Mouse (Mus musculus): Measurements from ENCODE around the gene Kcns1.
A peak's percentile ranks its signal among the peaks of the same experiment; 100 is the strongest.
"Not testable (repeated sequence)": the region's sequence is repeated elsewhere in the genome, so short reads cannot be mapped to it uniquely, and the experiment has no call there.

Kcns1 gene

DNA sequence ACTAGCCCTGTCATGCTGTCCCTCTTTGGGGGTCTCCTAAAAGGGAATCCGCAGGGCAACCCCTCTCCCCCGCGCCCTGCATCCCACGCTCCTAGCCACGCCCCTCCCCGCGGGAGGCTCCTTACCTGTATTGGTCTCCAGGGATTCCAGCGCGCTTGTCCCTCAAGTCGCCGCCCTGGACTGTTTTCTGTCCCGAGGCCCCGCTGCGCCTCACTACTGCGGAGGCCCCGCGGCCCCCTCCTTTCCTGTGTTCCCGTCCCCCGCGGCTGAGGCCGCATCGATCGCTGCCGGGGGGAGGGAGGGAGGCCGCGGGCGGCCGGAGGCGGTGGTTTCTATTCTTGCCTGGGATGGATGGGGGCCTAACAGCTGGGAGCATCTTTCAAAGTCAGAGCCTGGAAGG lies at the start of gene Kcns1:
Gene Kcns1 (minus strand): TSS at position 212 of the 400 bp plus-strand sequence.
- DNase-seq (ENCODE audit: low spot score) = no peak

DNA sequence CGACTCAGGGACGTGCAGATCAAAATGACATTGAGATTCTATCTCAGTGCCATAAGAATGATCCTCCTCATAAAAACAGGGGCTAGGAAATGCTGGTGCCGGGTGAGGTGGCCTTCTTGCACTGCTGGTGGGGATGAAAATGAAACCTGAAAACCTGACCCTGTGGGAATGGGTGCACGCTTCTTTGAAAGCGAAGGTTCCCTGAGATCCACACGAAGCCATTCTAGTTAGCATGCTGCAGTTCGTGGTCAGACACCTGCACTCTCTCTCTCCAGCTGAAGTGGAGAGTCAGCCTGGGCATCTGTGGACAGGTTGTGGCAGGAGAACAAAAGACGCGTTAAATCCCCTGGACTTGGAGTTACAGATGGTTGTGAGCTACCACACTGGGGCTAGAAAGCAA lies 48.4 kb upstream of the Kcns1 start:
- DNase-seq (ENCODE audit: low spot score) = no peak

- no peak for DNase-seq (ENCODE audit: low spot score)
These were observed 41.8 kb upstream of the Kcns1 start for GRCm38 (mm10) chr2:164212711-164213110.

DNA sequence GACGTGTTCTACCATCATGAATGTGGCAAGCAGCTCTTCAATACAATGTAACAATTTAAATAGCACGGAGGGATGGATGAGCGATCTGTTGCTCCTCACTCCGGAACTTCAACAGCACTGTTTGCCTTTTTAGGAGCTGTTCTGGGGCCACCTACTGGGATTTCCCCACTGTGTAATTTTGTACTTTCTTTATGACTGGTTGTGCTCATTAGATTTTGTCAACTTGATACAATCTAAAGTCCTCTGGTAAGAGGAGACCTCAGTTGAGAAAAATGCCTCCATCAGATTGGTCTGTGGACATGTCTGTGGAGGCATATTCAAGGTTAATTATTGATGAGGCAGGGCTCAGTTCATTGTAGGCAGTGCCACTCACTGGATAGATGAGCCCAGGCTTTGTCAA lies 40.0 kb upstream of the Kcns1 start:
- DNase-seq (ENCODE audit: low spot score) = no peak

DNA sequence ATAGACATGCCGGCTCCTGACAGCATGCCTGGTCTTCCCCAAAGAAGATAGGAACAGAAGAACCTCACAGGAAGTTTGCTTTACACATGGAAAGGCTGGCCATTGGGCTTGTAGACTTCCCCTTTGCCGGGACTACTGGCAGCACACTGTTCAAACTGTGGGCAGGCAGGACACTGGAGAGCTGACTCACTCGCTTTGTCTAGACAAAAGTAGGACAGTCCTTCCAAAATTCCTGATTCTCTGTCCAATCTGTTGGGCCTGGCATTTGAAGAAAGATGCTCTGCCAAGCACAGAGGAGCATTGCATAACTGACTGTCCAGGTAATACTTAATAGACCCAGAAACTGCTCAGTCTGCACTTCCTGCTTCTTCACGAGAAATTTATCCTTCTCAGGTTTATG lies 35.8 kb upstream of the Kcns1 start:
- no peak for DNase-seq (ENCODE audit: low spot score)

GRCm38 (mm10) chr2:164206011-164206410 lies 35.1 kb upstream of the Kcns1 start:
- DNase-seq (ENCODE audit: low spot score) = not testable (repeated sequence)

DNA sequence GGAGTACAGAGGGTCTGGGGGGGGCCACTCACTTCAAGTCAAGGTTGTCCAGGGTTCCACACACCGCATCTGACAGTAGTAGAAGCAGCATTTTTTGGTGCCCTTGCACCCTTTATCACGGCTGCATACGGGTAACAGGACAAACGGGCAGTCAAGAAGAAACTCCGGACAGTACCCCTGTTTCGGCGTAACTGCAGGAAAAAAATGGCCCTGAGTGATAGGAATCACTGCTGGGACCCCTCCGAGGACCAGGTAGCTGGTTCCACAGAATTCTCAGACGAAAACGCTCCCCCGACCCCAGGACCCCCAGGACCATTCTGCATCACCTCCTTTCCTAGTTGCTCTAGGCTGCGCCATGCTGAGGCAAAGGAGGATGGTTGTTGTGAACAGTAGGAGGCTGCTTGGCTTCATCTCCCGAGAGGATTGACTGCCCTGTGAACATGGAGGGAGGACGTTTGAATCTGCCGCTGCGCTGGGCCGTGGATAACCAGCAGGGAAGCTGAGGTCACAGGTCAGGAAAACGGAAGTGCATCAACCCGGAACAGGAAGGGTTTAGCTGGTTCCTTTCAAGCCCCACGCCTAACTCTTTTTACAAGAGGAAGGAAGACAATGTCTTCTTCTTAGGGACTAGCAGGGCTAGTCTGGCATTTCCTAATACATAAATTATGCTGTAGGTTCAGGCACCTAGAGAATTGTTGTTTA lies 28.9 kb upstream of the Kcns1 start, which contains the start of gene Wfdc15a:
Gene Wfdc15a (minus strand): TSS at position 505 of the 702 bp plus-strand sequence.
- DNase-seq (ENCODE audit: low spot score) = no peak

DNA sequence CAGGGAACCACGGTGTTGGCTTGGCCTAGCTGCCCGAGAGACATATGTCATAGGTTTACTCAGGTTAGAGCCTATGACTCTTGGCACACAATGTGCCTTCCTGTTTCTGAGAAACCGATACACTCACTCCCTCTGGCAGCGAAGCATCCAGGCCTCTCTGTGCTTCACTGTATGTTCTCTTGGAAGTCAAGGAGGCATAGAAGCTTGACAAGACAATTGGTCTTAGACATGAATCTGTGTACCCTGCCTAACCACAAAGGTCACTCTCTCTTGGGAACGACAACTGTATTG lies 25.7 kb upstream of the Kcns1 start:
- DNase-seq (ENCODE audit: low spot score) = no peak

GRCm38 (mm10) chr2:164195971-164196699 lies 25.2 kb upstream of the Kcns1 start:
- DNase-seq (ENCODE audit: low spot score) = no peak

- no peak for DNase-seq (ENCODE audit: low spot score)
These were observed 24.2 kb upstream of the Kcns1 start for GRCm38 (mm10) chr2:164194959-164195630.

- DNase-seq (ENCODE audit: low spot score) = no peak
These were observed 21.4 kb upstream of the Kcns1 start for GRCm38 (mm10) chr2:164192279-164192678.

- DNase-seq (ENCODE audit: low spot score) = no peak
These were observed 19.7 kb upstream of the Kcns1 start, which contains the start of gene Wfdc12 for GRCm38 (mm10) chr2:164190576-164190975. Wfdc12 (minus strand) TSS chr2:164190608.

DNA sequence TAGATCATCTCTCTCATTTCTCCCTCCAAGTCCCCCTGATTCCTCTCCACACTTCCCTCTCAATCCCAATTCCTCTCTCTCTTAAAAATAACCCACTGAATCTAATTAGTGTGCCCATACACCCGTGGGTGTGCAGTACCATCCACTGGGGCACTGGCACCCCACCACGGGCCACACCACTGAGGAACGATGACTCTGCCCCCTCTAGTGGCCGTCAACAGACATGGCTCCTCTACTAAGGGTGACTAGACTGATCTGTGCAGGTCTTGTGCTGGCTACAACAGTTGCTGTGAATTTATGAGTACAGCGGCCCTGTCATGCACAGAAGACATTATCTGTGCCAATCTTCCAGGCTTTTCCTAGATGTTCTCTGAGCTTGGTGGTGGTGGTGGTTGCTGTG lies 17.8 kb upstream of the Kcns1 start:
- peak; percentile 54 for DNase-seq (ENCODE audit: low spot score)

GRCm38 (mm10) chr2:164184145-164184719 lies 13.3 kb upstream of the Kcns1 start:
- DNase-seq (ENCODE audit: low spot score) = no peak

DNA sequence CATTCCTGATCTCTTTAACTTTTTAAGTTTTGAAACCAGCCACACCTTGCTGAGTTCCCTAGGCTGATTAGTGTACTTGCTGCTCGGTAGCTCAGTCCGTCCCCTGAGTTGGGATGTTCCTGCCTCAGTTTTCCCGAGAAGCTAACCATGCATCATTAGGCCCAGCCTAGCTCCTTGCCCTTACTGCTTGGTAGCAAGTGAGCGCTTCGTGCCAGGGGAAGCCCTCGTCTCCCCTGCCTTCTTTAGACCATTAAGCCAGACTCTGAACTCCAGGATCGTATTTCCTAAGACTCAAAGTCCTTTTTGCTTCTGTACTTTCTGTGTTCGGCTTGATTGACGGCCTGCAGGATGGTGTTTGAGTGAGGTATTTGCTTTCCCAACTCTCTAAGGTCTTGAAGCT lies 12.4 kb upstream of the Kcns1 start:
- no peak for DNase-seq (ENCODE audit: low spot score)

DNA sequence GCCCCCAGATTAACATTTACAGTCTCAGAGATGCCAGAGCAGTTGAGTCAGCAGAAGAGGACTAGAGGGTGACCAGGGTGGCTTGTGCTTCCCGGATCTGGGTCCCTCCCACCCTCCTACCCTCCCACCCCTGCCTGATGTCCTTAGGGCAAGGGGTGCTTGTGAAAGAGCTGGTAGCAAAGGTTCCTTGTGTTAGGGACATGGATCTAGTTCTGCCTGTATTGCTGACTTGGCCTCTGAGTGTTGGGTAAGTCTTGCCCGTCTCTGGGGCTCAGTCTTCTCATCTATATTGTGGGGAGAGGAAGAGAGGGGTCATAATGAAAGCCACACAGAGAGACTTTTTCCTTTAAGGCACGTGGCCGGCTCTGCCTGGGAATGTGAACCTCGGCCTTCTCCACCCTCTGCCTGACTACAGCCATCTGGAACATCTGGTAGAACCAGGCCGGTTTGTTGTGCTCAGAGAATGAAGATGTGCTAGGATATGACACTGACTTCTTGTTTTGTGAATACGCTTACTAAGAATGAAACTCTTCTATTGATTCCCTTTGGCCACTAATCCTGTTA lies 11.9 kb upstream of the Kcns1 start, which contains the start of gene Wfdc5:
Gene Wfdc5 (minus strand): TSS at position 51 of the 564 bp plus-strand sequence.
- no peak for DNase-seq (ENCODE audit: low spot score)

- no peak for DNase-seq (ENCODE audit: low spot score)
These were observed 9.9 kb upstream of the Kcns1 start for GRCm38 (mm10) chr2:164180770-164181169.

GRCm38 (mm10) chr2:164180124-164180523 lies 9.2 kb upstream of the Kcns1 start:
- DNase-seq (ENCODE audit: low spot score) = no peak

DNA sequence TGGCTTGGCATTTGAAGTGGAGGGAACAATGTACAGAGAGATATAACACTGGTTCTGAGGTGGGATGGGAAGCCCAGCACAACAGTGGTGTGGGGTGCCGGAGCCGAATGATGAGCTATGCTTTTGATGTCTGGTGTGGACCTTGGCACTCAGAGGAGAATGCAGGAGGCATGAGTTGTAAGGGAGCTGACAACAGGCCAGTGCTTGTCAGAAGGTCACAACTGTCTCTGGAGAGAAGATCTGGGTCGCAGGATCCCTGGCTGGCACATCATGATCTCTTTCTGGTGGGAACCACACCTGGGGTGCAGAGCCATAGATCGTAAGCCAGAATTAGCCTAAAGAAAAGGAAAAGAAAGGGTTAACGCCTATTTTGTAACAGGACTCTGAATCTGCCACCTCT lies 6.9 kb upstream of the Kcns1 start:
- no peak for DNase-seq (ENCODE audit: low spot score)

DNA sequence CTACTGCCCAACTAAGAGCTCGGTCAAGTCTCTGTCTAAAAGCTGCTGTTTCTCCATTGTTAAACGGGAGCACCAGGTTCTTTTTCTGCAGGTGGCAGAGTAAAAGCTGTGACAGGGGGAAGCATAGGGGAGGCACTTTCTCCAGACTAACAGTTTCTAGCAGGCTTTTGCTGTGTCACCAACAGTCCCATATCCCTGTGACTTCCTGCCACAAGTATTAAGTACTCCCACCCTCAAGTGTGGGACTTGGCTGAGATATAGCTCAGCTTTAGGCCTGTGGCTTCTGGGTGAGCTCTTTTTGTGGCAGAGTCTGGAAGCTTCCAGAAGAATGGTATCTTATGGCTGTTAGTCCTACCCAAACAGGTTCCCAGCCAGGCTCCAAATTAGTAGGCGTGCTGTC lies 4.9 kb upstream of the Kcns1 start:
- no peak for DNase-seq (ENCODE audit: low spot score)

DNA sequence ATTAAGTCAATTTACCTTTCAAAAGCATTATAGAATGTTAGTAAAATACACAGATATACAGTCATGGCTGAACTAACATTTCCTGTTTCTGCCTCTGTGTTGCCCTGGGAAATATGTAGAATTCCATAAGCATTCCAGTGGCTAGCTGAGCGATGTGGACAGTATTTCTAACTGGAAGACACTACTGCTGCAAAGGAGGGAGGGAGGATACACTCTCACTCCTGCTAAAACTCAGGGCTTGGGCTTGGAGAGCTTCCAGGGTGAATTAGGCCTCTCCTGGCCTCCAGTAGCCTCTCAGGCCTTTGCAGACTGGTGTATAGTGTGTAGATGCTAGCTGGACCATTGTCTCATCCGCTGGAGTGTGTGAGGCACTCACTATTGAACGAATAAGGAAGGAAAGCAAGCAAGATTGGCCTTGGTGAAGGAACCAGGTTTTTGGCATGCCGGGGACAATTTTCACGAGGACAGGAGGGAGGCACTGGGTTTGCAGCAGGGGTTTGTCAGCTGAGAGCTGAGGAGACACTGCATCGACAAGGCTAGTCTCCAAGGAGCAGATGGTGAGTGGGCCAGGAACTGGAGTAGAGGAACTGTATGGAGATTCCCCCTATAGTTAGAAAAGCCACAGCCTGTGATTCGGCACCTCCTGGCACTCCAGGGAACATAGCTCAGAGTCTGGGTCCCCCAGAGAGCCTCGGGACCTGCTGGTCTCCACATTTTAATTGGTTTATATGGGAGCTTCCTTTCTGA lies 3.9 kb upstream of the Kcns1 start:
- DNase-seq (ENCODE audit: low spot score) = no peak

DNA sequence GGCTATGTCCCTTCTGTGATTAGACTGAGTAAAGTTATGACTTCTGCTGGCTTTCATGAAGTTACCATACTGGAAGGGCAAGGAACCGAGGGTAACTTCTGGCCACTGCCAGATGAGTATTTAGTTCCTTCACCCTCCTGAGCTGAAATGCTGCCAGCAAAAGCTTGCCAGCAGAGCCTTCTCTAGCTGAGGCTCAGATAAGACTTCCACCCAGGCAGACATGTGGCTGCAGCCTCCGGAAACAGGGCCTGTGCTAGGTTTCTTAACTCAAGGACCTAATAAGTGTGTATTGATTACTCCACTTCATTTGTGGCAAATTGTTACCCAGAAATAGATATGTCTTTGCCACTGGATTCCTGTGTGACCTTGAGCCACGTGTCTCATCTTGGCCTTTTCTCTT lies 2.5 kb upstream of the Kcns1 start:
- no peak for DNase-seq (ENCODE audit: low spot score)

Measured in embryo, embryonic 10 days (tissue).